Mouse (Mus musculus): ENCODE results near the gene Sufu.
A peak's percentile ranks its signal among the peaks of the same experiment; 100 is the strongest.

Sufu gene

DNA sequence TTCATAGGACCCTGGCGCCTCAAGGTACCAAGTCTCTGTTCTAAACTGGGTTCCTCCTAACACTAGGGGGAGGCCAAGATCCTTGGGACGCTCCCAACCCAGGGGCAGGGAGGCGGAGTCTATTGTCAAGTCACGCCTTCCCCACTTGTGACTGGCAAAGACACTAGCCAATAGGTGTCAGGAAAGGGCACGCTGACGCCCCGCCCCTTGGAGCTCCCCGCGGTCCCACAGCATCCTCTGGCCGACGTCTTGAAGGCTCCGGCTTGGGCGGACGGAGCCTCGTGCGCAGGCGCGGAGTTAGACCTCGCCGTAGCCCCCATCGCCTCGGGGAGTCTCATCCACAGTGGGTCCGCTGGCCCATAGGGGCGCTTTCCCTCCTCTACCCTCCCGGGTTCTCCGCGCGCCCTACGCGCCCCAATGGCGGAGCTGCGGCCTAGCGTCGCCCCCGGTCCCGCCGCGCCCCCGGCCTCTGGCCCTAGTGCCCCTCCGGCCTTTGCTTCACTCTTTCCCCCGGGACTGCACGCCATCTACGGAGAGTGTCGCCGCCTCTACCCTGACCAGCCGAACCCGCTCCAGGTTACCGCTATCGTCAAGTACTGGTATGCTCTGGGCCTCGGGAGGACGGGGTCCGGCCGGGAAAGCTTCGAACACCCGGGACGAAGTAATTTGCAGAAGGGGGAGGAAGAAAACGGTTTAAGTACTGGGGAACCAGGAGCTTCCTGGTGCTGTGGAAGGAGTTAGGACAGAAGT lies at the start of gene Sufu:
Sufu (plus strand) TSS at position 211 of the 750 bp plus-strand sequence.
- peak; percentile 98 for DNase-seq

GRCm38 (mm10) chr19:46347146-46347545 lies 49.5 kb upstream of the Sufu start:
- no peak for DNase-seq

DNA sequence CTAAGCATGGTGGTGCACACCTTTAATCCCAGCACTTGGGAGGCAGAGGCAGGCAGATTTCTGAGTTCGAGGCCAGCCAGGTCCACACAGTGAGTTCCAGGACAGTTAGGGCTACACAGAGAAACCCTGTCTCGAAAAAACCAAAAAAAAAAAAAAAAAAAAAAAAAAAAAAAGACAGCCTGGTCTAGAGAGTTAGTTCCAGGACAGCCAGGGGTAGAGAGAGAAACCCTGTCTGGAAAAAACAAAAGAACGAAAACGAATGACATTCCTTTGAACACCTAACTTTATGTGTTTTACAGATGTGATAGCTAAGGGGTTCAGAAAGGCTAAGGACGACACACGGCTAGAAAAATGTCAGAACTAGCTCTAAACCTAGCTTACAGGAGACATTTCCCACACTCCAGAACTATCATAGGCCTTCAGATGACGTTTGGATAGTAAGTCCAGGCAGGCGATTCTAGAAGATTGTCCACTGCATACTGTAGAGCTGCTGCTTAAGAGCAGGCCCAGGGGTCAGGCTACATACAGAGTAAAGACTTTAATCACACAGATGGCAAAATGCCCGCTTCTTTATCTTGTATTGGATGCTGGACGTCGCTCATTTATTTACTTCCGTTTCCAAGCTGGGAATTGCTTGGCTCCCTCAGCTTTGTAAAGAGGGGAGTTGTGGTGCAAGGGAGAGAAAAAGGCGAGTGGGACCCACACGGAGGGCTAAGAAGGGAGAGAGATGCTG lies 48.6 kb upstream of the Sufu start:
- peak in 1 of 2 experiments; percentile 18 for DNase-seq

DNA sequence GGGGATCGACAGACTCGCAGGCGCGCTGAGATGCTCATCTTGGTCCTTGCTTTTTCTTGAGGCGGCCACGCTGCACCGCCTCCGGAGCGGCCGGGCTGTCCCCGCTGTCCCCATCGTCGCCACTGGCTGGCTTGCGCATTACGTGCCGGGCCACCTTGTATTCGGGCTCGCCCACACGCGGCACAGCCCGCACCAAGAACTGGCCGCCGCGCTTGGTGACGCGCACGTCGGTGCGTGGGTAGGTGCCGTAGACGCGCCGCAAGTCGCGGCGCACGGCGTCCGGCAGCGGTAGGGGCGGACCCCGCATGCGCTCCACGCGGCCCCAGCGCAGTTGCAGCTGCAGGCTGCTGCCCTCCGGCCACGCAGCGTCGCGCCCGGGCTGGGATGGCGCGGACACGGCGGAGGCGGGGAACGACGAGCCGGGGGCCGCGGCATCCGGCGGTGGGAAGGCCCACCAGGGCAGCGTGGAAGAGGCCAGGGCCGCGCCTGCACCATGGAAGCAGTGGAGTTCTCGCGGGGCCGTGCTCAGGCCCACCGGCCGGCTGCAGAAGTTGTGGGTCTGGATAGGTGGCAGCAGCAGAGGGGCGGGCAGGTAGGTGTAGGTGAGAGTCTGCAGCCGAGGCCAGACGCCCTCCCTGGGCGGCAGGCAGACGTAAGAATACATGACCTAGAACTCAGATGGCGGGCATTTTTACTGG lies 47.8 kb upstream of the Sufu start:
- peak; percentile 92 to 93 for DNase-seq

DNA sequence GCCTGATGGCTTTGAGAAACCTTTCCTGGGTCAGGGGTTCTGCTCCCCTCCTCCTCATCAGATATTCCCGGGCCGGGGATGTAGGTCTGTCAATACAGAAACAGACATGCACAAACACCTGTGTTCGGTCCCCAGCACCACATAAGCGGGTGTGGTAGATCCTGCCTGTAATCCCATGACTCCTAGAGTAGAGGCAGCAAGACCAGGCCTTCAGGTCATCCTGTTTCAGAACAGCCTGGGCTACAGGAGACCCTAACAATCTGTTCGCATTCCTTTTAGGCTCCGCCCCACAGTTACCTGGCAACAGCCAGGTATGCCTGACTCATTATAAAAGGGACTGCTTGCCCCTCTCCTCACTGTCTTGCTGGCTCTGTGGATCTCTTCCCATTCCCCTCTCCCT lies 47.1 kb upstream of the Sufu start:
- peak in 1 of 2 experiments; percentile 18 for DNase-seq

DNA sequence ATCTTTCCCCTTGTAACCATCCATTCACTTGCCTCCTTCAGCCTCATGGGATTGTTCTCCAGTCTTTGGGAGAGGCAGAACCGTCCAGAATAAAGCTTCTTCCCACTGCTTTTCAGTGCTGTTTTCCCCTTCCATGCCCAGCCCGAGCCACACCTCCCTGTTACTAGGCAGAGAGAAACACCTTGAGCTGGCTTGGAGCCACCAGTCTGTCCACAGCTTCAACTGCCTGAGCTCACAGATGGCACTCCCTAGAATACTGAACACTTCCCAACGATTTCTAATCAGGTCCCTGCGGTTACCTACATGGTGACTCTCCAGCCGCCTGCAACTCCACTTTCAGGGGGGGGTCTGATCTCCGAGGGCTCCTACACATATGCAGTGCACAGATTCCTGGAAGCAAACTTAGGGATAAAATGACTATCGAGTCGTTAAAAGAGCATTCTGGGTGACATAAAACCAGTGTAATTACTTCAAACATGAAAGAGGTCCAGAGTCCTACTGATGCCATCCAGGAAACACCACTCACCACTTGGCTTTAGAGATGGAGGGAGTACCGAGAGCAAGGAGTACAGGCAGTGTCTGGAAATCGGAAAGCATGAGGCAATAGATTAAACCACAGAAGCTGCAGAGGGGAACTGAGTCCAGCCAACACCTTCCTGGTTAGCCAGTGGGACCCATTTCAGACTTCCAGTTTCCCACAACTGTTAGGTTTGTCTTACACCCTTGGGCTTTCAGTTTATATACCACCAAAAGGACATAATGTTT lies 46.3 kb upstream of the Sufu start, which contains the start of gene 2310034G01Rik:
2310034G01Rik (minus strand) TSS at position 135 of the 765 bp plus-strand sequence.
- peak; percentile 55 to 64 for DNase-seq

DNA sequence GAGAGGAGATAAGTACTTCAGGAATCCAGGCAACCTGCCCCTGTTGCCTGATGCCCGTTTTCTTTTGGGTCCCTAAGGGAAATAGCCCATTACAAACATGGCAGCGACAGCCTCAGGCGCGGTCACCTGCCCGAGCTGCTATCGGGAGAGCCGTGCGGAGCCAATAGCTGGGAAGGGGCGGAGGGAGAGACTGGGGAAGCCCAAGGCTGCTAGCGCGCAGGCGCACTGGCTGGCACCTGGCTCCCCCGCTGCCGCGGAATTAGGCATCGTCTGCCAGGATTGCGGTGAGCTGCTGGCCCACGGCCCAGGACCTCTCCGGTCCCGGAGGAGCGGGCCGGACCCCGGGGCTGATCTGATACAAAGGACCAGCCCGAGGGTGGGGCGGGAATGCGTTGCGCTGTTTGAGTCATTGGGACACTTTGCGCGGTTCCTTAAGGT lies 40.0 kb upstream of the Sufu start:
- peak; percentile 94 to 97 for DNase-seq

- no peak for DNase-seq
Observed at GRCm38 (mm10) chr19:46357344-46358280, 39.1 kb upstream of the Sufu start.

GRCm38 (mm10) chr19:46358381-46358780 lies 38.3 kb upstream of the Sufu start:
- no peak for DNase-seq

DNA sequence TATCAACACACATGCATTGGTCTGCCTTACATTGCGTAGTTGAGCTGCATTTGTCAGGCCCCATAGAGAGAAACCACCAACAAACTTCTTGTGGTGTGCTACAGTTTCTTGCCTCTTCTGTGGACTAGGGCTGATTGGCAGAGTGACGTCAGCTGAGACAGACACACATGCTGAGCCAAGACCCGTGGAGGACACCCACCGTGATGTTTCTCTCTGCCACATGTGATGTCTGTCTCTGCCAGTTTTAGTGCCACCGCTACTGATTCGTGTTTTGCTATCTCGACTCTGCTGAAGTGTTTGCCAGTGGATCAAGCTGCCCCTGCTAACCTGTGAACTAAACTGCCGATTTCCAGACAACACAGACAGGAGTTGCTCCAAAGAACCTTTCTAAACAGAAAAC lies 34.6 kb upstream of the Sufu start:
- DNase-seq = no peak

- DNase-seq = no peak
Observed at GRCm38 (mm10) chr19:46363294-46364009, 33.2 kb upstream of the Sufu start.

GRCm38 (mm10) chr19:46367798-46368590 lies 28.7 kb upstream of the Sufu start:
- DNase-seq = peak in 1 of 2 experiments; percentile 34

DNA sequence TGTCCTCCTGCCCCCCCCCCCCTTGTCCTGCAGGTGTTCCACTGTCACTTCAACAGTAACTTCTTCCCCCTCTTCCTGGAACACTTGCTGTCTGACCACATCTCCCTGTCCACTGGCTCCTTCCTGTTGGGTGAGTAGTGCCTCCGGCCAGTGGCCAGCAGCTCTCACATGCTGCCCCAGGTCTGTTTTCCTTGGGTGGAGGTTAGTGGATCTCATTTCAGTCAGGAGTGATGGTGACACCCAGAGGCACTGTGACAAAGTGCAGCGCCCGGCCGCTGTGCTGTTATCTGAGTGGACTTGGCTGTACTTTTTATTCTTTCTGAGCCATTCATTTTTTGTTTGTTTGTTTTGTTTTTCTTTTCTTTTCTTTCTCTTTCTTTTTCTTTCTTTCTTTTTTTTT lies 27.5 kb upstream of the Sufu start:
- peak; percentile 72 to 80 for DNase-seq

DNA sequence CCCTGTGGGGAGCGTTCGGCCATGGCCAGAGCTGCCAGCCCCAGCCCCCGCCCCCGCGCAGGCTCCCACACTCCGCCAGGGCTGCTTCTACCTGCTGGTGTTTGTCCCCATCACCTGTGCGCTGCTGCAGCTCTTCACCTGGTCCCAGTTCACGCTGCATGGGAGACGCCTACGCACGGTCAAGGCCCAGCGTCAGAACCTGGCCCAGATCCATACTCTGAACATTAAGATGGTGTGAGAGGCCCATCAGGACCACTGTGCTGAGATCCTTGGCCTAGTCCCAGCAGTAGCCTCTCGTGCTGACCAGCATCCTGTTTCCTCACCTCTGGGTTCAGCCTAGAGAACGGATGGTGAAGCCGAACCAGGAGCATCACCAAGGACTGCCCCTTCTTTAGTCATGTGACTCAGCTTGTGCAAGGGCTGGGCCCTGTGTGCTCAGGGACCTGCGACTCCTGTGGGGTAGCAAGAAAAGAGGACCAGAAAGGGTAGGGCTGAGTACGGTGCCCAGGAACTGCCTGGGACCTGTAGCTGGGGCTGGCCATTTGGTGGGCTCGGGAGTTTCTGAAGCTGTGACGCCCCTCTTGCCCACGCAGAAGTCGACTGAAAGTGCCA lies 22.1 kb upstream of the Sufu start:
- DNase-seq = peak; percentile 26 to 38

DNA sequence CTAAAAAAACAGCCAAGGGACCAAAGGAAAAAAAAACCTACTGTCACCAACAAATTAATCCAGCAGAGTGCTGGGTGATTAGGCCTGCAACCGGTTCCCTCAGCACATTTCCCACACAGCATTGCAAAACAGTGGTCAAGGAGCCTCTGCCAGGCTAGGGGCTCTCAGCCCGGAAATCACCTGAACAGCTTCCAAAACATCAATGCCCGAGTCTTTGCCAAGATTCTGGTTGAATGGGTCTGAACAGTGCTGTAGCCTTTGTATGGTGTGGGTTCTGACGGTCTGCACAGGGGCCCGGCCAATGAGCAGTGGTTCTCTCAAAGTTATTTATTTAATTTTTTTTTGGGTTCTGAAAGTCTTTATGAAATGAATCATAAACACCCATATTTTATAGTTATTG lies 21.2 kb upstream of the Sufu start:
- no peak for DNase-seq

DNA sequence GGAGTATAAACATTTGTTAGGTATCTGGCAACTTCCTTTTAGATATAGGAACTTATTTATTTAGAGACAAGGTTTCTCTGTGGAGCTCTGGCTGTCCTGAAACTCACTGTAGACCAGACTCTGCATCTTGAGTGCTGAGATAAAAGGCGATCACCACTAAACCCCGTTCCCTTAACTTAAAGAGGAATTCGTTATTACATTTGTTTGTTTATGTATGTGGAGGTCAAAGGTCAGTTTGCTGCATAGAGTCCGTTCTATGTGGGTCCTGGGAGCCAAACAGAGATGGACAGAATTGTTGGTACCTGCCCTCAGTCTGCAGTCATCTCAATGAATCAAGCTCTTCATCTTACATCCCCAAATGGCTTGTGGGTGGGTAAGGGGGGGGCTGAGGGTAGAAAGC lies 20.8 kb upstream of the Sufu start:
- DNase-seq = no peak

- no peak for DNase-seq
Observed at GRCm38 (mm10) chr19:46382275-46382674, 14.4 kb upstream of the Sufu start.

DNA sequence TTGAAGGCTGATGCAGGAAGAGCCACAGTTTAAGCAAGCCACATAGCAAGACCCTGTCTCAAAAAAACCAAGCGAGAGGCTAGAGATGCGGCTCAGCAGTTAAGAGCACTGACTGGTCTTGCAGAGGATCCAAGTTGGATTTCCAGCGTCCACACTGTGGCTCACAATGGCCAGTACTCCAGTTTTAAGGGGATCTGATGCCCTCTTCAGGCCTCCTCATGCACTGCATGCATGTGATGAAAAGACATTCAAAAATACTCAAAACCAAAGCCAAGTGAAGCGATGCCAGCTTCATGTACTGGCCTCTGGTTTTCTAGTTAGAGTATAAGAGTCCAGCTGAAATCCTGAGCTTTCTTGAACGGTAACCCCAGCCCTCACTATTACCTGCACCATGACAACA lies 6.8 kb upstream of the Sufu start:
- no peak for DNase-seq

GRCm38 (mm10) chr19:46392018-46392417 lies 4.7 kb upstream of the Sufu start:
- DNase-seq = peak; percentile 39 to 44

GRCm38 (mm10) chr19:46394712-46395108 lies 2.0 kb upstream of the Sufu start:
- no peak for DNase-seq
